Mouse (Mus musculus): Measurements from ENCODE around the gene Pold4.
"Not testable (repeated sequence)": the region's sequence is repeated elsewhere in the genome, so short reads cannot be mapped to it uniquely, and the experiment has no call there.

Gene Pold4

GRCm38 (mm10) chr19:4229451-4230076 lies 2.1 kb upstream of the Pold4 start:
- DNase-seq (ENCODE audit: low spot score), result no peak

- DNase-seq (ENCODE audit: low spot score), result no peak
These were observed 1.3 kb upstream of the Pold4 start for GRCm38 (mm10) chr19:4230415-4230814.

- DNase-seq (ENCODE audit: low spot score), result no peak
These were observed 480 bp downstream of the Pold4 start for GRCm38 (mm10) chr19:4232186-4232572.

- no peak for DNase-seq (ENCODE audit: low spot score)
These were observed 952 bp downstream of the Pold4 start for GRCm38 (mm10) chr19:4232651-4233050.

GRCm38 (mm10) chr19:4234548-4234947 lies 2.8 kb downstream of the Pold4 start:
- no peak for DNase-seq (ENCODE audit: low spot score)

- no peak for DNase-seq (ENCODE audit: low spot score)
These were observed 8.6 kb downstream of the Pold4 start for GRCm38 (mm10) chr19:4240247-4240668.

- no peak for DNase-seq (ENCODE audit: low spot score)
These were observed 10.7 kb downstream of the Pold4 start for GRCm38 (mm10) chr19:4242416-4242815.

- DNase-seq (ENCODE audit: low spot score), result no peak
These were observed 13.1 kb downstream of the Pold4 start for GRCm38 (mm10) chr19:4244775-4245174.

GRCm38 (mm10) chr19:4247010-4247409 lies 15.3 kb downstream of the Pold4 start:
- DNase-seq (ENCODE audit: low spot score), result no peak

GRCm38 (mm10) chr19:4248683-4249082 lies 17.0 kb downstream of the Pold4 start:
- DNase-seq (ENCODE audit: low spot score), result not testable (repeated sequence)

- DNase-seq (ENCODE audit: low spot score), result no peak
These were observed 22.5 kb downstream of the Pold4 start for GRCm38 (mm10) chr19:4254230-4254629.

GRCm38 (mm10) chr19:4255583-4256162 lies 24.0 kb downstream of the Pold4 start:
- no peak for DNase-seq (ENCODE audit: low spot score)

GRCm38 (mm10) chr19:4257216-4257896 lies 25.7 kb downstream of the Pold4 start:
- peak; percentile 94 for DNase-seq (ENCODE audit: low spot score)

- DNase-seq (ENCODE audit: low spot score), result no peak
These were observed 26.2 kb downstream of the Pold4 start for GRCm38 (mm10) chr19:4257897-4258252.

- no peak for DNase-seq (ENCODE audit: low spot score)
These were observed 29.5 kb downstream of the Pold4 start for GRCm38 (mm10) chr19:4261038-4261698.

GRCm38 (mm10) chr19:4262756-4263155 lies 31.1 kb downstream of the Pold4 start:
- no peak for DNase-seq (ENCODE audit: low spot score)

GRCm38 (mm10) chr19:4263702-4264101 lies 32.0 kb downstream of the Pold4 start:
- no peak for DNase-seq (ENCODE audit: low spot score)

- DNase-seq (ENCODE audit: low spot score), result no peak
These were observed 32.6 kb downstream of the Pold4 start for GRCm38 (mm10) chr19:4264171-4264780.

GRCm38 (mm10) chr19:4265956-4266355 lies 34.3 kb downstream of the Pold4 start:
- DNase-seq (ENCODE audit: low spot score), result no peak

- peak; percentile 54 for DNase-seq (ENCODE audit: low spot score)
These were observed 37.1 kb downstream of the Pold4 start, which contains the start of gene Ssh3 for GRCm38 (mm10) chr19:4268566-4269361. TSS of gene Ssh3 (minus strand) at chr19:4269180.

- DNase-seq (ENCODE audit: low spot score), result no peak
These were observed 38.5 kb downstream of the Pold4 start for GRCm38 (mm10) chr19:4270187-4270586.

GRCm38 (mm10) chr19:4270972-4271371 lies 39.3 kb downstream of the Pold4 start:
- DNase-seq (ENCODE audit: low spot score), result no peak

Data from c-Kit-positive CD71-positive TER-119-positive erythroid progenitor cells, embryonic 14.5 days (primary cell).